Mouse (Mus musculus) ovary, postnatal 10 days (tissue): Measurements from ENCODE around the gene Samd4.

ENCODE experiments used
- DNase-seq: peaks from one replicate; pipeline ENCODE4 v3.0.0; 2022; ENCODE audit warnings: low spot score

The Samd4 gene

GRCm38 (mm10) chr14:46908858-46909257 lies 26.2 kb downstream of the Samd4 start:
- DNase-seq, result no peak

GRCm38 (mm10) chr14:46912496-46912895 lies 29.8 kb downstream of the Samd4 start:
- no peak for DNase-seq

- no peak for DNase-seq
These were observed 31.7 kb downstream of the Samd4 start for GRCm38 (mm10) chr14:46914356-46914755.

GRCm38 (mm10) chr14:46915555-46915954 lies 32.9 kb downstream of the Samd4 start:
- no peak for DNase-seq

GRCm38 (mm10) chr14:46916581-46916980 lies 33.9 kb downstream of the Samd4 start:
- no peak for DNase-seq

GRCm38 (mm10) chr14:46917136-46917535 lies 34.5 kb downstream of the Samd4 start:
- no peak for DNase-seq

- no peak for DNase-seq
These were observed 34.9 kb downstream of the Samd4 start for GRCm38 (mm10) chr14:46917581-46917980.

GRCm38 (mm10) chr14:46920496-46920895 lies 37.8 kb downstream of the Samd4 start:
- no peak for DNase-seq

- DNase-seq, result no peak
These were observed 38.7 kb downstream of the Samd4 start for GRCm38 (mm10) chr14:46921178-46921975.

GRCm38 (mm10) chr14:46923931-46924330 lies 41.3 kb downstream of the Samd4 start:
- no peak for DNase-seq

- DNase-seq, result no peak
These were observed 41.8 kb downstream of the Samd4 start for GRCm38 (mm10) chr14:46924422-46924821.

GRCm38 (mm10) chr14:46928556-46928955 lies 45.9 kb downstream of the Samd4 start:
- DNase-seq, result no peak

- no peak for DNase-seq
These were observed 49.5 kb downstream of the Samd4 start for GRCm38 (mm10) chr14:46932121-46932520.

GRCm38 (mm10) chr14:46932708-46933107 lies 50.1 kb downstream of the Samd4 start:
- DNase-seq, result no peak

GRCm38 (mm10) chr14:46941077-46941476 lies 58.4 kb downstream of the Samd4 start:
- no peak for DNase-seq

- no peak for DNase-seq
These were observed 59.5 kb downstream of the Samd4 start for GRCm38 (mm10) chr14:46941896-46942812.

GRCm38 (mm10) chr14:46944411-46944810 lies 61.8 kb downstream of the Samd4 start:
- no peak for DNase-seq

- DNase-seq, result no peak
These were observed 63.3 kb downstream of the Samd4 start for GRCm38 (mm10) chr14:46945903-46946490.

- DNase-seq, result no peak
These were observed 65.0 kb downstream of the Samd4 start for GRCm38 (mm10) chr14:46947644-46948043.

- DNase-seq, result no peak
These were observed 68.1 kb downstream of the Samd4 start for GRCm38 (mm10) chr14:46950527-46951384.

GRCm38 (mm10) chr14:46952264-46952663 lies 69.6 kb downstream of the Samd4 start:
- no peak for DNase-seq

GRCm38 (mm10) chr14:46955109-46955508 lies 72.5 kb downstream of the Samd4 start:
- no peak for DNase-seq
